Mouse (Mus musculus) liver, embryonic 14.5 days (tissue): ENCODE data around the gene BC055324.

Experiments
- CTCF ChIP-seq: IDR thresholded peaks from 2 replicates; pipeline ENCODE4 v1.5.1; 2016; ENCODE audit warnings: antibody characterized with exemption, low read depth, control low read depth
- EP300 ChIP-seq: IDR thresholded peaks from 2 replicates; pipeline ENCODE4 v1.6.1; 2016; ENCODE audit warnings: antibody characterized with exemption, low read depth

GRCm38 (mm10) chr1:163975088-163975487 is 19.5 kb downstream of the BC055324 start:
- no peak for TF ChIP-seq CTCF
- TF ChIP-seq EP300 = no peak
